Mouse (Mus musculus): ENCODE data around the gene Trim43b.
"Not testable (repeated sequence)": the region's sequence is repeated elsewhere in the genome, so short reads cannot be mapped to it uniquely, and the experiment has no call there.

Gene Trim43b

DNA sequence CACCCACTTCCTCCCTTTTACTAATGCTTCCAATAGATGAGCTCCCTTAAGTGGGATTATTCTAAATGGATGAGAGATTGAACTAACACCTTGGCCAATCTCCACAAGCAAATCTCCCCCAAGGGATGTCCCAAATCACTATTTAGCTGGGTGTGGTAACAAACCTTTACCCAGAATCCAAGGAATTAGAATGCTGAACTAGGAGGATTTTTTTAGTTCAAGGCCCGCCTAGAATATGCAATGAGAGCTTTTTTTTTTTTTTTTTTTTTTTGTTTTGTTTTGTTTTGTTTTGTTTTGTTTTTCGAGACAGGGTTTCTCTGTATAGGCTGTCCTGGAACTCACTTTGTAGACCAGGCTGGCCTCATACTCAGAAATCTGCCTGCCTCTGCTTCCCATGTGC lies at the start of gene Trim43b:
Trim43b (minus strand) TSS at position 101 of the 400 bp plus-strand sequence.
- DNase-seq (ENCODE audit: low spot score) = not testable (repeated sequence)

DNA sequence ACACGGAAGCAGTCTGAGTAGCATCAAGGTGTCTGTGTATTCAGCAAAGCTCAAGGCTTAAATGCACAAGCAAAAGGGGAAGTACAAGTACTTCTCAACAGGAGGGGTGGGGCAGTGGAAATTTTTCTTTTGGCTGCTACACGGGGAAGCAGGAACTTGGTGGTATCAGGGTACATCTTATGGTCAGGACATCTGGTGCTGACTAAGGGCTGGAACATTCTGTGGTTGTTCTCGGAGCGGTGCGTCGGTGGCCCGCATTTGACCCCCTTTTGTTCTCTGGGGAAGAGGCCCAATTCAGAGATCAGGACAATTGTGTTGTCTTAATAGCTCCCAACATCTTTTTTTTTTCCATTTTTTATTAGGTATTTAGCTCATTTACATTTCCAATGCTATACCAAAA lies 11.9 kb upstream of the Trim43b start:
- DNase-seq (ENCODE audit: low spot score) = not testable (repeated sequence)

DNA sequence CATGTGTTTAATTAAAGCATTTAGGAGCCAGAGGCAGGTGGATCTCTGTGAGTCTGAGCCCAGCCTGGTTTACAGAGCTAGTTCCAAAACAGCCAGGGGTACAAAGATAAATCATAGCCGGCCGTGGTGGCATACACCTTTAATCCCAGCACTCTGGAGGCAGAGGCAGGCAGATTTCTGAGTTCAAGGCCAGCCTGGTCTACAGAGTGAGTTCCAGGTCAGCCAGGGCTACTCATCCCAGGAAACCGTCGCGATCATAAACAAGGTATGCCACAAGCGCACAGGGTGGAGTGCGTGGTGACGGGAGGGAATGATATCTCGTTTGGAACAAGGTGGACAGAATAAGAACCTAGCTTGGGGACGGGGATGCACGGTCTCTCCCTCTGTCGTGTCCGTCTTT lies 5.9 kb downstream of the Trim43b start:
- not testable (repeated sequence) for DNase-seq (ENCODE audit: low spot score)

DNA sequence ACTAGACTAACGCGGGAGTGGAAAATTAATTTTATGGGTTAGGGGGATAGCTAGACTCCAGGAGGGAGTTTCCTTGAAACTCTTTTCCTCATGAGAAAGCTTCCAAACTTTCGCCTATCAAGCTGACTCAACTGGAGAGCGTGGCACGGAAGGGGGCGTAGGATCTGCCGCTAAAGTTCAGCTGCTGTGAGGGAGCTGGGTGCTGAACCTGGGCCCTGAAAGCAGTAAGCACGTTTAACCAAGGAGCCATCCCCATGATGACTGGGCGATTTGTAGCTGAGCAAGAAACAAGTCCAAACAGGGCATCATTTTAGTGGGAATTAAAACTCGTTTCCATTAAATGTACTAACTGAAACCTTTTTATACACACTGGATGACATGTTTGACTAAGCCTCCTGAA lies 13.0 kb downstream of the Trim43b start:
- DNase-seq (ENCODE audit: low spot score) = not testable (repeated sequence)

DNA sequence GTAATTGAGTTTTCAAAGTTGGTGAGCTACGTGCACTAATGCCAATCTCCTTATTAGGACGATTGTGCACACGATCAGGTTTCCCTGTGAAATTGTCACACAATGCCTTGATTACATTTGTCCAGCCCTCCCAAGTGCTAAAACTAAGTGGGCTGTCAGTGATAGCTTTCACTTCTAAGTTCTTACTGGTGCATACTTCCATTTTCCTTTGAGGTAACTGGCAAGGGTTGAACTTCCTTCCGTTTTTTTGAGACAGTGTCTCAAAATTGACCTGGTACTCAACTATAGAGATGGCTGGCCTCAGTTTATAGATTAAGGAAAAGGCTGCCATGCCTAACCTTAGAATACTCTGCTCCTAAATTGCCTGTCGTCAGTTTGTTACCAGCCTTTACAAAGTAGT lies 16.1 kb downstream of the Trim43b start:
- not testable (repeated sequence) for DNase-seq (ENCODE audit: low spot score)

DNA sequence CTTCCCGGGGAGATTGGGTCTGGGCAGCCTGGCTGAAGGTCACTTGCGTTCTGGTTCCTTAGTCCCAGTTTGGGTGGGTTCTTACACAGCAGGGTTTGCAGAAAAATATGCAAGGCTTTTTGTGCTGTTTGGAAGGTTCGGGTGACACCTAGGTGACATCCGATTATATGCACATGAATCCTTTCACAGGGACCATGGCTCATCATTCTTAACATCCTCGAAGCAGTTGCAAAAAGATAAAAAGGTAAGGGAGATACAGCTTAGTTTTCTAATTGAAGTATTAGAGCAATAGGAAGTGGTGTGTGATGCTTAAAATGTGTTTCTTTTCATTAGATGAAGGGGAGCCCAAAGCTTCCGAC lies 25.5 kb downstream of the Trim43b start:
- DNase-seq (ENCODE audit: low spot score) = not testable (repeated sequence)

DNA sequence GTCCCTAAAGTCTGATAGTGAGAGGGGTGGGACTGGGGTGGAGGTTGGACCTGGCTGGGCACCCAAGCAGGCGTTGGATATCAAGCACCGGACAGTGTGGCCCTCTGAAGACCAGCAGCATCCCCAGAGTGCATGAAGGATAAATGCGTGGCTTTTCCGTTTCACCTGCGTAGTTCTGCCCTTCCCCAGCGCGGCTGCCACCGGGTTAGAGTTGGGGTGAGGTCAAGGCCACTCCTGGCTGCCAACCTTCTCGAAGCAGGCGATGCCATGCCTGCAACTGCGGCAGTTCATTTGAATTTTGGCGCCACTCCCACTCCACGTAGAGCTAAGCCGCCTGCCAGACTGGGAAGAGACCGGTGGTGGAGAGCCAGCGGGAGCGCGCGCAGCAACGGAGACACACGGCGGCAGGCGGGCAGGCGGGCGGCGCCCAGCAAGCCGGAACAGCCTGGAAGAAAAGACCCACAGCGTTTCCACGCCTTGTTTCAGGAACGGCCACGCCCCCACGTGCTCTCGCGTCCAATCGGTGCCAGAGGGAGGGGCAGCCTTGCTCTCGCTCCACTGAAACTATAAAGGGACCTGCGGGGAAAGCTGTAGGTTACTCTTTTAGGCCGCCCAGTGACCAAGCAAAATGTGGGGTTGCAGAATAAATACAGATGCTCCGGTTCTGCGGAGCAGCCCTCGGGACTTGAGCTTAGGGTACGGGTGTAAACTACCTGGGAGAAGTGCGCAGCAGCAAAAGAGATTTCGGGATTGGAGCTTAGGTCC lies 26.1 kb downstream of the Trim43b start:
- peak; percentile 26 for DNase-seq (ENCODE audit: low spot score)
